Mouse (Mus musculus) heart, embryonic 10.5 days (tissue): Measurements from ENCODE around the gene Gm17555. TPM values are rescaled to one million over a fixed set of nuclear protein-coding genes. Genes with fewer than 3 reads are reported as not detected.

Experiments used
- DNase-seq: peaks from one replicate; pipeline ENCODE4 v3.0.0-alpha.2; 2017; ENCODE audit warnings: low spot score
- H3K27ac ChIP-seq: fragments of 300-500 bp; sonication (generic); 2 replicates; pipeline ENCODE4 v1.5.1; 2016; ENCODE audit warnings: mild to moderate bottlenecking
- H3K27me3 ChIP-seq: fragments of 300-500 bp; sonication (generic); 2 replicates; pipeline ENCODE4 v1.6.1; 2016; ENCODE audit warnings: mild to moderate bottlenecking; ENCODE audit not compliant: poor library complexity, insufficient read depth, severe bottlenecking
- H3K36me3 ChIP-seq: fragments of 300-500 bp; sonication (generic); 2 replicates; pipeline ENCODE4 v1.6.1; 2016; ENCODE audit warnings: mild to moderate bottlenecking, moderate library complexity
- H3K4me1 ChIP-seq: fragments of 300-500 bp; sonication (generic); 2 replicates; pipeline ENCODE4 v1.6.1; 2016; ENCODE audit warnings: mild to moderate bottlenecking
- H3K4me3 ChIP-seq: fragments of 300-500 bp; sonication (generic); 2 replicates; pipeline ENCODE4 v1.5.1; 2016; ENCODE audit warnings: mild to moderate bottlenecking, moderate library complexity
- H3K9me3 ChIP-seq: fragments of 300-500 bp; sonication (generic); 2 replicates; pipeline ENCODE4 v1.6.1; 2016; ENCODE audit warnings: mild to moderate bottlenecking, moderate library complexity
- WGBS: fragments of 180-500 bp; shearing (Covaris S2); methylation state at CpG from one replicate; pipeline ENCODE4 v1.1.7; 2016; 5-methylcytosine and 5-hydroxymethylcytosine counted together
- polyA plus RNA-seq: library from polyadenylated mRNA; unstranded; fragments of >200 nt; fragmentation: Nextera tagmentation; extraction: Ambion mirVana; gene quantifications from 2 replicates; pipeline ENCODE4 v1.2.1, GENCODE M21; 2016

The Gm17555 gene
- polyA plus RNA-seq, 1 experiment from 2014 or later, result not detected

DNA sequence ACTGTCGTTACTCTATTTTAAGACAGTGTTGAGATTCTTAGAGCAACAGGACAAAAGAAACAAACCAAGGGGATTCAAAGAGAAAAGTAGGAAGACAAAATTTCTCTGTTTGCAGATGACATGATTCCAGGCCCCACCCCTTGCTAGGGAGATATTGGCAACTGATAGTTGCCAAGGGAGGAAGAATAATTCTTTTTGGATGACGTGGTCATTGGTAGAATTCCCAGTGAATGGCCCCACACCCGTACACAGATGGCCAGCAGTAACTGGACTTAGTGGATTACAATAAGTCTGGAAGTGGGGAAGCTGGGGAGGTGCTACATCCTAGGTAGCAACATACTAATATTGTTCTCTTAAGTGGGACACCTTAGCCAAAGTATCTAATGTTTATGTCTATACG is 22.0 kb downstream of the Gm17555 start:
- DNase-seq, result no peak
- Histone ChIP-seq H3K36me3 (no peaks in the 10 kb centered on the region), H3K27ac (no peak overlapping the region), H3K4me3 (no peak overlapping the region), H3K4me1 (no peaks in the 10 kb centered on the region), H3K9me3 (no peaks in the 10 kb centered on the region), H3K27me3 (no peaks in the 10 kb centered on the region)
- 89% methylated on average over 4 of the region's 4 CpGs for WGBS

GRCm38 (mm10) chr2:126245446-126245845 is 30.5 kb downstream of the Gm17555 start:
- no peak overlapping the region for H3K27ac ChIP-seq
- 35% methylated on average over 2 of the region's 2 CpGs for WGBS
- H3K9me3 ChIP-seq, result no peaks in the 10 kb centered on the region
- no peaks in the 10 kb centered on the region for H3K27me3 ChIP-seq
- DNase-seq, result no peak
- H3K36me3 ChIP-seq, result no peaks in the 10 kb centered on the region
- H3K4me3 ChIP-seq, result no peak overlapping the region
- H3K4me1 ChIP-seq, result no peaks in the 10 kb centered on the region

DNA sequence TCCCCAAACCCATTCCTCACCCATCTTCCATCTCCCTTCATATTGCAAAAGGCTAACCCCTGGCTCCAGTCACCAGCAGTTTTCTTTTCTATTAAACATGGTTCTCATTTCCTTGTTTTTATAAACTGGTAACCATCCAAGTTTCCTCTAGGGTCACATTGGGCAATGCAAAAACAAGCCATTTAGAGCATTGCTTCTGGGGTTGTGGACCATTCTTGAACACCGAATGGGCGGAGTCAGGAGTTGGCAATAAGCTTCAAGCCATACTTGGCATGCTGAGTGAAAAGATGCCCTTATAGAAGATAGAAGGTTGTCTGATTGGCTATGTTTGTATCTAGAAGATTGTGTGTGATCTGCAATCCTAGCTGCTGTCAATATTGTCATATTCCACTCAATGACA is 33.6 kb downstream of the Gm17555 start:
- H3K4me3 ChIP-seq, result no peak overlapping the region
- 93% methylated on average over 2 of the region's 2 CpGs for WGBS
- no peak for DNase-seq

GRCm38 (mm10) chr2:126252211-126252610 is 37.3 kb downstream of the Gm17555 start:
- Histone ChIP-seq H3K36me3 (no peaks in the 10 kb centered on the region), H3K27me3 (no peaks in the 10 kb centered on the region)
- no peak for DNase-seq

More for the DNA sequence above, 33.6 kb downstream of the Gm17555 start:
- Histone ChIP-seq H3K4me1 (no peaks in the 10 kb centered on the region), H3K27me3 (no peaks in the 10 kb centered on the region), H3K9me3 (no peaks in the 10 kb centered on the region), H3K36me3 (no peaks in the 10 kb centered on the region), H3K27ac (no peak overlapping the region)

More at GRCm38 (mm10) chr2:126252211-126252610, 37.3 kb downstream of the Gm17555 start:
- Histone ChIP-seq H3K4me3 (no peak overlapping the region), H3K4me1 (no peaks in the 10 kb centered on the region), H3K9me3 (no peaks in the 10 kb centered on the region), H3K27ac (no peak overlapping the region)

Other genes starting within 250 kb of the Gm17555 start
- 0.46 and 0.74 TPM in 2 replicates for gene Fgf7, start 180.4 kb upstream of the Gm17555 start, polyA plus RNA-seq
- not detected in 2 replicates for gene Fam227b, start 63.1 kb upstream of the Gm17555 start, polyA plus RNA-seq
- gene Dtwd1, start 63.0 kb upstream of the Gm17555 start, polyA plus RNA-seq, result 22.8 and 28.3 TPM in 2 replicates